Mouse (Mus musculus) megakaryocyte-erythroid progenitor cell, adult 5-6 weeks (primary cell): ENCODE measurements around the gene Des. TPM values are rescaled to one million over a fixed set of nuclear protein-coding genes. Genes with fewer than 3 reads are reported as not detected.

ENCODE experiments used
- ATAC-seq: replicated peaks from 2 replicates; pipeline ENCODE4 v1.8.0; 2016; ENCODE audit warnings: mild to moderate bottlenecking, inconsistent platforms; ENCODE audit not compliant: severe bottlenecking, poor library complexity, low FRiP score, low TSS enrichment
- total RNA-seq, 2 experiments: library from RNA; stranded (forward) in 1 of 2; stranded (reverse) in 1 of 2; fragments of 200-1000, 215-1000 nt in 1 of 2; fragments of >200 nt in 1 of 2; fragmentation: Nextera tagmentation in 1 of 2; gene quantifications; 2 replicates each; pipeline ENCODE4 v1.2.3; 2014 to 2017

Gene Des
- total RNA-seq, 2 experiments from 2014 or later = not detected

- ATAC-seq = no peak
Measured at GRCm38 (mm10) chr1:75380951-75381350, 20.8 kb downstream of the Des start.

DNA sequence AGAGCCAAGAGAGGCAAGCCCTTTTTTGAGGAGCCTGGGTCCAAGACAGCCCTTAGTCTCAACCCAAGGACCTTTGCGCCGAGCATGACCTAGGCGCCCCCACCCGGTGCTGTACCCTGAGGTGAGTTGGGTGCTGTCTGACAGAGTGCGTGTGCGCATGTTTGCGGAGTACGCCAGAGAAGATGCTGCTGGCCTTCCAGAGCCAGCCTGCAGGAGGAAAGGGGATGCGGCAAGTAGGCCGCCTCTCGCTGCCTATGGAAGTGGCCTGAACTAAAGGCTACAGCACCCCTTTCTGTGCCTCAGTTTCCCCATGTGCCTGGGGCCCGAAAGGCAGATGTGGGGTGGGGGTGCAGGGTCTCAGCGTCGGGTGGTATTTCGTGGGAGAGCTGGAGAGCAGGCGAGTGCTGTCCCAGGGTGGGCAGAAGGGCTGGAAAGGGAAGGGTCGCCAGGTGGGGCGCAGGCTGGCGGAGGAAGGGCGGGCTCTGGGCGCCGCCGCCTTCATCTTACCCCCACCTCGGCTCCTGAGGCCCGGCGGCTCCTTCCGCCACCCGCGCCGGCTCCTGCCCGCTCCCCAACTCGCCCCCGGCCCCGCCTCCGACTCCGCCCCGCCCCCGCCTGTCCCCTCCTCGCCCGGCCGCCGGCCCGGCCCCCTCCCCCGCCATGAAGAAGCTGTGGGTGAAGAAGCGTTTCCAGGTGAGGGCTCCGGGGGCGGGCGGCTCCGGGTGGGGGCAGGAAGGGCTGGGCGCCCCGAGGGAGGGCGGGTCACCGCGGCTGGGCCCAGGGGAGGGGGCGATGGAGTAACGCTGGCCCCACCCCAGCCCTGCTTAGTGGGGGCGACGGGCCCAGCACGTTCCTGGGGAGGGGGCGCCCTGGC, 21.6 kb downstream of the Des start:
- no peak for ATAC-seq

DNA sequence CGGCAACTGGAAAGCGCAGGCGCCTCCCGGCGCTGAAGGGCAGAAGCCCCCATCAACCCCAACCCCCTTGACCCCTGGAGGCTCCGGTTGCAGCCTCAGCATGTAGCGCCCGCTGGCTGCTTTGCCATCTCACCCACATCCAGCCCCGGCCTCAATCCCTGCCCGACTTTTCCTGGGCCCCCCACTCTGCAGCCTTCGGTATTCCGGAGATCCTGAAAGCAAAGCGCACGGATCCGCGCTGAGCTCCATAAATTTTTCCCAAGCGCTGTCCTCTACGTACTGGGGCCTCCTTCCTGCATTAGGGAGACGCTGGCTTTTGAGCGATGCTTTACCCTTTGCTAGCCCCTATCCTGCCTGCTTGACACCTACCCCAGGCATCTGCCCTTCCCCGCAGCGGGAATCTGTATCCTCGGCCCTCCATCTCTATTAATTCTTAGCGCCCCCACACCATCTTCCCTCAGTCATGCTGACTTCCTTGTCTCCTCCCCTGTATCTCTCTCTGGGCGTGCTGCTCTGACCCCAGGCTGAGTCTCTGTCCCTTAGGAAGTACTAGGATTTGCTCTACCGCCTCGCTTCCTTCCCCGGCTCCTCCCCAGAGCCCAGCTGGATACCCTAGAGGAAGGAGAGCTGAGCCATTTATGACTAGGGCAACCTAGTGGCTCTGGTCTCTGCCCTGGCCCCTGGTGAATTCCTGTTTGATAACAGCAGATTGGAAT, 22.4 kb downstream of the Des start:
- no peak for ATAC-seq

GRCm38 (mm10) chr1:75384470-75385141, 24.5 kb downstream of the Des start:
- no peak for ATAC-seq

DNA sequence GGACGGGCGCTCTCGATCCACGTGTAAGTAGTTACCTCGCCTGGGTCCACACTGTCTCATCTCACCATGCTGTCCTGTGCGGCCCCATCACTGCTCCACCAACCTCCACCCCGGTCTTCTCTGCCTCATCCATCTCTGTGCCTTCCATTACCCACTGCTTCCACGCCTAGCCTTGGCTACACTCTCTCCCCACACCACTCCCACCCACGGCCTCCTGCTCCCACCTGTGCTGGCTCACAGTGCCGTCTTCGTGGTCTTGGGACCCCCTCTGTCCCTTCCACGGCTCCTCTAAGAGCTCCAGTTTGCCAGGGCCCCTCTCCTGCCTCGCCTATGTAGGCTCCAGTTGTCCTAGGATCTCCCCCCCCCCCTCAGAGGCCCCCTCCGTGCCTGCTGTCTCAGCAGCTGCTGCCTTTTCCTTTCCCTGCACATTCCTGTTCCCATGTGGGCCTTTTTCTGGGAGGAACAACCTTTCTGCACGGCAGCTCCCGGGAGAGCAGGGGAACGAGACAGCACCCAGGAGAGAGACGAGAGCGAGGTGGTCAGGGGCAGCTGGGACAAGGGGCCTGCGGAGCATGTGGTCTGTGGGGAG, 25.1 kb downstream of the Des start:
- no peak for ATAC-seq

GRCm38 (mm10) chr1:75386149-75386548, 26.0 kb downstream of the Des start:
- ATAC-seq = no peak

DNA sequence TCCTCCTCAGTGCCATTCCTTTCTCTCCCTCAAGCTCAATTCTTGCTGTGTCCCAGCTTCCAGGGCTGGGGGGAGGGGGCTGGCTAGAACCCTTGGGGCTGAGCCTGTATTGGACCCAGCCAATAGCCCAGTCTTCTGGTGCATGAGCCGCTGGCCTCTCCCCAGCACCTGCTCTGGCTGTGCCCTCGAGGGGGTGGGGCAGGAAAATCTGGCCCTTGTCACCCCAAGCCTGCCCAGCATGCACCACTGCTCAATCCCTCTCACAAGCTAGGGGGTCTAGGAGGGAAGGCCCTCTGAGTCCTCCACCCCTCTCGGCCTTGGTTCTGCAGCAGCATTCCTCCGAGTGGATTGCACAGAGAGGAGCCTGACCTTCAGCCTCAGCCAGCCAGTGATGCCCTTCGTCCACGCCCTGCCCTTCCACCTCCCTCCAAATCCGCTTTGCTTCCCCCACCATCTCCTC, 27.4 kb downstream of the Des start:
- ATAC-seq = no peak

- no peak for ATAC-seq
Measured at GRCm38 (mm10) chr1:75387929-75388897, 28.1 kb downstream of the Des start.

- no peak for ATAC-seq
Measured at GRCm38 (mm10) chr1:75388898-75389515, 28.9 kb downstream of the Des start.

GRCm38 (mm10) chr1:75393139-75393538, 33.0 kb downstream of the Des start:
- no peak for ATAC-seq

- no peak for ATAC-seq
Measured at GRCm38 (mm10) chr1:75393846-75394245, 33.7 kb downstream of the Des start.

DNA sequence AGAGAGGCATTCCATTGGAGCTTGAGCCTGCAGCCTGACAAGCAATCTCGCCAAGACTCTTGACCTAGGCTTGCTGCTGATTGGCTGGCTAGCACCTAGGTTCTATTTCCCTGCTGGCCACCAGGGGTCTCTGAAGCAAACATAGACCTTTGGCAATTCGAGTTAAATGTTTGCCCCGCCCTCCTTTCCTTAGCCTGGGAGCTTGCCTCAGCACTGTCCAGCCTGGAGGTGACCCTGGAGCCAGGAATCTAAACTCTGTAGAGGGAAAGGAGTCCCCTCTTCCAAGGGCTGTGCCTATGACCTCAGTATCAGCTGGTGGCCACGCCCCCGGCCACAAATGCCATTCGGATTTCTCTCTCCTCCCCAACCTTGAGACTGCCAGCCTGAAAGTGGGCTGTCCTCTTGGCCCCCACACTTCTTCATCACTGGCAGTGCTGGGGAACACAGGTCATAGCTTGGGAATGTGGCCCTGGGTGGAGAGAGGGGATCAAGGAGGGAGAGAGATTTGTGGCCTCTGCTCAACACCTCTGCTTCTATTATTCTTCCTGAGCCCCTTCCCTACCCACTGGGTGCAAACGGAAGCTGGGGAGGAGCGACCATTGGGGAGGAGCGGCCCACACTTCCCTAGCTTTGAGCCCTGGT, 38.8 kb downstream of the Des start:
- ATAC-seq = peak; percentile 93

DNA sequence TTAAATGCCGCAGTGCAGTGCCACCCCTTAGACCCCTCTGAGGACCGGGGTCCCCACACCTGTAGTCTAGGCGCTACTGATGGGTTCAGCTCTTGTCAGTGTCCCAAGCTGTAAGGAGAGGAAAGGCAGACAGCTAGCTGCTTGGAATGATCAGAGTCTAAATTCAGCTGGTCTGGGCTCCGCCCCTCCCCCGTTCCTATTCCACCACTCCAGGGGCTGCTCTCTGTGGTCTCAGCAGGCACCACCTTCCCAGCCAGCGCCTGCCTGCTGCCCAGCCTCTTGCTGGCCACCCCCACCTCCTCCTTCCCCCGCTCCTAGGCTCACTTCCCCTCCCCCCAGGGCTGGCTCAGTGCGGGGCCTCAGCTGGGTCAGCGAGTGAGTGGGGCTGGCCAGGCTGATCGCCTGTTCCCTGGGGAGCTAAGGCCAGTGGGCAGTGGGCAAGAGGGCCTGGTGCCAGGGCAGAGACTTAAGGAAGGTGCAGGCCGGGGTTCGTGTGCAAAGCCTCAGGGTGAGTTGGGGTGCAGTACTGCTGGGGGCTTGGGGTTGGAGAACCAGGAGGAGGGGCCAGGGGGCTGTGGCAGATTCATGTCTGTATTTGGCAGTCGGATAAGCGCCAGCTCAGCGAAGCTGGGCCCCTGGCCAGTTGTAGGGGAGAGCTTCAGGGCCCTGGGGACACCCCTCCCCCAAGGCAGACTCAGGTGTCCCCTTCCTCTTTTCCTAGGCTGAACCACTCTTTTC, 39.8 kb downstream of the Des start:
- no peak for ATAC-seq

GRCm38 (mm10) chr1:75400493-75401115, 40.5 kb downstream of the Des start:
- no peak for ATAC-seq

DNA sequence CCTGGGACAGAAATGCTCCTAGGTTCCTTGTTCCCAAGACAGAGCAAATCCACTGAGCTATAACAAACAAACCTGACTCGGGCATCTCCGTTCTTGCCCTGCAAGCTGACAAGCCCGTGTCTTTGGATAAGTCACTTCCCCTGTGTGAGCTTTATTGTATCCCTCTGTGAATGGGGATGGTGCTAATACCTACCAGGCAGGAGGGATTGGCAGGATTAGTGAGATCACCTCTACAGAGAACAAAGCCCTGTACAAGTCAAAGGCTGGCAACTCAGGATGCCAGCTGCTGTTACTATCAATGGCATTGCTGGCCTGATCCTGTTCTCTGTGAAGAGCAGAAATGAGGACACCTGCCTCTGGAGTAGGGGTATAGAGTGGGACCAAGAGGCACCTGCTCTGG, 45.4 kb downstream of the Des start:
- ATAC-seq = no peak

GRCm38 (mm10) chr1:75406173-75406572, 46.0 kb downstream of the Des start:
- no peak for ATAC-seq

GRCm38 (mm10) chr1:75407056-75407455, 46.9 kb downstream of the Des start:
- ATAC-seq = no peak
